Mouse (Mus musculus) heart, adult 2 months (tissue): ENCODE data around the gene Magi3.

Experiments
- CTCF ChIP-seq: fragments of 200-600 bp; IDR thresholded peaks from 2 replicates; pipeline ENCODE4 v1.8.1; 2022; ENCODE audit warnings: antibody characterized with exemption, mild to moderate bottlenecking, moderate library complexity
- EP300 ChIP-seq: fragments of 200-500 bp; IDR thresholded peaks from 2 replicates; pipeline ENCODE4 v1.6.1; 2011; ENCODE audit warnings: low read depth, low read length, control low read depth; ENCODE audit not compliant: insufficient read depth
- POLR2A ChIP-seq: fragments of 200-500 bp; IDR thresholded peaks from 2 replicates; pipeline ENCODE4 v1.6.1; 2011; ENCODE audit warnings: mild to moderate bottlenecking, low read depth, low read length, control low read depth; ENCODE audit not compliant: insufficient read depth

GRCm38 (mm10) chr3:103998724-103999123, 221.4 kb downstream of the Magi3 start:
- no peak for TF ChIP-seq CTCF
- no peak for TF ChIP-seq EP300
- TF ChIP-seq POLR2A = no peak
